20 mouse cellular contexts compared by ENCODE assay signal in genomic region chr6:4754286-4754685, GRCm38 (mm10). TPM values are rescaled to one million over a fixed set of nuclear protein-coding genes. Genes with fewer than 3 reads are reported as not detected.
DNase-seq lines count a peak whose midpoint lies in the region; ATAC-seq lines count a peak whose summit lies in the region.
"Had no signal": no experiment of that assay in that cellular context is flagged by ENCODE, and none has a peak within 500 bp of the region (broad histone marks: within the 10 kb centered on the region; RNA-seq: fewer than 3 reads in every experiment).

No protein-coding gene starts in this region.

- H3K27ac ChIP-seq in limb, embryonic 11.5 days (replicated peaks; ENCODE audit: low read depth, low read length), result no peak overlapping the region
- no peak overlapping the region for H3K27ac ChIP-seq in limb, embryonic 10.5 days

- ATAC-seq in limb, embryonic 11.5 days (ENCODE audit: insufficient number of reproducible peaks, low FRiP score, low TSS enrichment, low read depth), result no peak
- ATAC-seq: activated CD4-positive, CD25-positive, alpha-beta regulatory T cell, adult 4 months; CD4-positive, CD25-positive, alpha-beta regulatory T cell, adult 4 months; Patski had no signal

- 90% methylated on average over 10 of the region's 10 CpGs for WGBS in limb, embryonic 11.5 days
- 92% methylated on average over 10 of the region's 10 CpGs for WGBS in limb, embryonic 10.5 days

- no peak overlapping the region for H3K4me2 ChIP-seq in limb, embryonic 11.5 days (ENCODE audit: low read depth, severe bottlenecking)

- H3K4me3 ChIP-seq in limb, embryonic 11.5 days (ENCODE audit: low read depth, low read length), result no peak overlapping the region
- no peak overlapping the region for H3K4me3 ChIP-seq in limb, embryonic 10.5 days

- intact Hi-C loops in heart, postnatal 25 days (cut with DNase I), result no loop called here

- H3K9me3 ChIP-seq in limb, embryonic 11.5 days (ENCODE audit: control insufficient read depth, low read length), result peaks cover 2% of the 10 kb centered on the region; the same call in 1 of the 2 replicates
- peaks cover 9% of the 10 kb centered on the region; the same call in 1 of the 2 replicates for H3K9me3 ChIP-seq in limb, embryonic 10.5 days (replicated peaks)
- H3K9me3 ChIP-seq: G1E had no signal

- H3K27me3 ChIP-seq in limb, embryonic 11.5 days (ENCODE audit: control insufficient read depth, insufficient read depth, low read length), result no peaks in the 10 kb centered on the region
- no peaks in the 10 kb centered on the region for H3K27me3 ChIP-seq in limb, embryonic 10.5 days (ENCODE audit: low read depth, poor library complexity, severe bottlenecking)
- H3K27me3 ChIP-seq: CH12.LX, Patski had no signal

- DNase-seq in heart, adult 11 months, result peak; percentile 69
- no peak for DNase-seq in heart, postnatal 25 days (ENCODE audit: low spot score)
- DNase-seq in limb, embryonic 11.5 days (ENCODE audit: low spot score), result peak; percentile 20
- DNase-seq in limb, embryonic 10.5 days (ENCODE audit: low spot score), result no peak
- peak; percentile 66 for DNase-seq in yolk sac, embryonic 10.5 days (ENCODE audit: low spot score)
- DNase-seq in urinary bladder, postnatal 36 days (ENCODE audit: low spot score in 2 of 2), result no peak
- DNase-seq: adrenal gland, adult 2 months; adrenal gland, adult 8-10 months; adrenal gland, postnatal 10 days; adrenal gland, postnatal 14 days; B cell, adult 2 months; cerebellum, adult 11 months; cerebellum, adult 11-12 months; cerebellum, adult 18-20 months had no signal

- no peak overlapping the region for H3K9ac ChIP-seq in limb, embryonic 11.5 days (ENCODE audit: low read length)

- peaks cover 13% of the 10 kb centered on the region for H3K36me3 ChIP-seq in limb, embryonic 11.5 days (ENCODE audit: control insufficient read depth, insufficient read depth, low read length)
- H3K36me3 ChIP-seq in limb, embryonic 10.5 days, result peaks cover 56% of the 10 kb centered on the region
- H3K36me3 ChIP-seq: G1E had no signal

- peaks cover 4% of the 10 kb centered on the region for H3K4me1 ChIP-seq in limb, embryonic 11.5 days (ENCODE audit: control insufficient read depth, insufficient read depth, low read length)
- peaks cover 10% of the 10 kb centered on the region for H3K4me1 ChIP-seq in limb, embryonic 10.5 days

RNA-seq across cellular contexts. Expression of gene Peg10, which starts 7.2 kb away (rescaled TPM):
- 1 to 10 TPM; 1.2 TPM for total RNA-seq in heart, postnatal 25 days (2021)
- polyA plus RNA-seq in limb, embryonic 11.5 days (2014; fragmentation: Nextera tagmentation; extraction: Ambion mirVana), result 38.9 and 40.0 TPM in 2 replicates
- polyA plus RNA-seq in limb, embryonic 10.5 days (2016; fragmentation: Nextera tagmentation; extraction: Ambion mirVana), result 32.7 and 33.5 TPM in 2 replicates
- total RNA-seq: CH12.LX, MEL had no signal
- polyA plus RNA-seq: CD4-positive, CD25-positive, alpha-beta regulatory T cell, adult 4 months; G1E had no signal

RNA-seq across cellular contexts. Expression of gene Sgce, which starts 7.3 kb away (rescaled TPM):
- total RNA-seq in heart, postnatal 25 days (2021), result 10 to 100 TPM; 19.4 to 22.7 TPM
- polyA plus RNA-seq in limb, embryonic 11.5 days (2014; fragmentation: Nextera tagmentation; extraction: Ambion mirVana), result 49.3 and 53.4 TPM in 2 replicates
- 38.5 and 52.3 TPM in 2 replicates for polyA plus RNA-seq in limb, embryonic 10.5 days (2016; fragmentation: Nextera tagmentation; extraction: Ambion mirVana)
- total RNA-seq: CH12.LX, MEL had no signal
- polyA plus RNA-seq: G1E had no signal

Comparison
In these comparisons a context has a peak if more than half of its experiments do, and no peak if none do; other contexts are left out.
1. DNase-seq: peak in heart, adult 11 months (single experiment), limb, embryonic 11.5 days (single experiment) and yolk sac, embryonic 10.5 days (single experiment); none in heart, postnatal 25 days (single experiment), limb, embryonic 10.5 days (single experiment) and urinary bladder, postnatal 36 days (0 of 2).